Mouse (Mus musculus) layer of hippocampus, postnatal 25 days (tissue): ENCODE results near the gene Ccr1l1. TPM values are rescaled to one million over a fixed set of nuclear protein-coding genes. Genes with fewer than 3 reads are reported as not detected.

ENCODE experiments used
- DNase-seq, 2 experiments: peaks; one replicate each; pipeline ENCODE4 v3.0.0; 2022; ENCODE audit warnings: mixed read lengths in 2 of 2, low spot score in 1 of 2; ENCODE audit errors: extremely low spot score in 1 of 2
- total RNA-seq, 2 experiments: library from RNA; stranded (reverse); gene quantifications; 2 replicates each; pipeline ENCODE4 v1.2.3; 2021

The Ccr1l1 gene
- total RNA-seq, 2 experiments from 2014 or later, result not detected

- no peak for DNase-seq
Measured at GRCm38 (mm10) chr9:123930476-123930875, 47.7 kb downstream of the Ccr1l1 start.

GRCm38 (mm10) chr9:123929936-123930335 lies 48.3 kb downstream of the Ccr1l1 start:
- no peak for DNase-seq

- DNase-seq, result no peak
Measured at GRCm38 (mm10) chr9:123928759-123929246, 49.4 kb downstream of the Ccr1l1 start.

GRCm38 (mm10) chr9:123928118-123928758 lies 50.0 kb downstream of the Ccr1l1 start:
- DNase-seq, result no peak

- DNase-seq, result no peak
Measured at GRCm38 (mm10) chr9:123927281-123927960, 50.8 kb downstream of the Ccr1l1 start.

Other genes with a start within 250 kb of the Ccr1l1 start
- not detected for gene Cxcr6, start 171.9 kb downstream of the Ccr1l1 start, total RNA-seq
- 10 to 100 TPM; 34.4 to 44.5 TPM for gene Fyco1, start 126.5 kb downstream of the Ccr1l1 start, total RNA-seq
- not detected for gene Xcr1, start 116.4 kb downstream of the Ccr1l1 start, total RNA-seq
- gene Ccr1, start 9.7 kb downstream of the Ccr1l1 start, total RNA-seq, result under 1 TPM; 0.28 to 0.37 TPM
- gene Ccr3, start 43.6 kb upstream of the Ccr1l1 start, total RNA-seq, result not detected
- under 1 TPM; 0.07 to 0.23 TPM for gene Ccr2, start 123.5 kb upstream of the Ccr1l1 start, total RNA-seq
- 10 to 100 TPM in 1 of 2 experiments, 1 to 10 TPM in 1; 8.8 to 12.7 TPM for gene Ccr5, start 143.1 kb upstream of the Ccr1l1 start, total RNA-seq